Mouse (Mus musculus): ENCODE data around the gene Pds5b. TPM values are rescaled to one million over a fixed set of nuclear protein-coding genes. Genes with fewer than 3 reads are reported as not detected.
A peak's percentile ranks its signal among the peaks of the same experiment; 100 is the strongest.
"Not testable (repeated sequence)": the region's sequence is repeated elsewhere in the genome, so short reads cannot be mapped to it uniquely, and the experiment has no call there.

The Pds5b gene
- polyA plus RNA-seq (2014; fragmentation: Nextera tagmentation; extraction: Ambion mirVana), result 47.7 and 48.5 TPM in 2 replicates

DNA sequence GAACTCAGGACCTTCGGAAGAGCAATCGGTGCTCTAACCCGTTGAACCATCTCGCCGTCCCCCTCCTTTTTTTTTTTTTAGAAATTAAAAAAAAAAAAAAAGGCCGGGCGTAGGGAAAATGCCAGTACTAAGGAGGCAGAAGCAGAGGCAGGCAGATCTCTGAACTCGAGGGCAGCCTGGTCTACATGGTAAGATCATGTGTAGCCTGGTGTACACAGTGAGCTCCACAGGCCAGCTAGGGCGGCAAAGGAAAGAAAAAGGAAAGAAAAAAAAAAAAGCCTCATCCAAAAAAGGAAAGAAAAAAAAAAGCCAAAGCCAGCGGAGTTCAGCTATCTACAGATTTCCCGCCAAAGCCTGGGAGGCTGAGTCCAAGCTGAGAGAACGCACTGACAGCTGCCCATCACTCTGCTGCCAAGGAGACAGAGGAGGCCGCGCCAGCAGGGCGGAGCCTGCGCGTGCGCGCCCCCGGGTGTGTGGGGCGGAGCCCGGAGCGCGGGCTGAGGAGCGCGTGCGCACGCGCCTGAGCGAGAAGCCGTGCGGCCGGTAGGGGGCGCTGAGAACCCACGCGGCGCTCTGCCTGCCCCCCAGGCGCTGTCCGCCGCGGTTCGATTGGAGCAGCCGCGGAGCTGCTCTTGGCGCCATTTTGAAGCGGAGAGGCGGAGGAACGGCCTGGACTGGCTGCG, at the start of gene Pds5b:
Pds5b (plus strand) TSS at position 587 of the 683 bp plus-strand sequence.
- WGBS, result 13% methylated on average over 49 of the region's 49 CpGs
- DNase-seq (ENCODE audit: low spot score) (peak; percentile 98), ATAC-seq (ENCODE audit: insufficient read depth, low FRiP score, low TSS enrichment) (peak; percentile 96)

DNA sequence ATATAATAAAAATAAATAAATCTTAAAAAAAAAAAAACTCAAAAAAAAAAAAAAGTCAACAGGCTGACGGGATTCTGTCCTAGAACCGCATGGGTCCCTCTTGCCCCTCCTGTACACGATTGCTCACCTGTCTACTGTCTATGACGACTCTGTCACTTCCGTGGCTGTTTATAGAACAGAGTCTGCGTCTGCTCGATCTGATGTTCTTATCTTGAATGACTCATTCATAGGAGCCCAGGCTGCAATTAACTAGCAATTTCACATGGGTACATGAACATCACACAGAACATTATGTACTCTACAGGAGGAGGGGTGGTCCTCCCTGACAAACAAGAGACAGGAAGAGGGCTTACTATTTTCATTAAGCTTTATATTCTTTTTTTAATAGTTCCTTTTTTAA, 48.0 kb upstream of the Pds5b start:
- Histone ChIP-seq H3K4me1 (ENCODE audit: control insufficient read depth, insufficient read depth, low read length) (no peaks in the 10 kb centered on the region), H3K27me3 (ENCODE audit: control insufficient read depth, insufficient read depth, low read length) (no peaks in the 10 kb centered on the region), H3K36me3 (ENCODE audit: control insufficient read depth, insufficient read depth, low read length) (no peaks in the 10 kb centered on the region), H3K9me3 (ENCODE audit: control insufficient read depth, low read length) (no peaks in the 10 kb centered on the region), H3K4me2 (ENCODE audit: low read depth) (no peak overlapping the region), H3K9ac (ENCODE audit: low read length) (no peak overlapping the region), H3K27ac (ENCODE audit: low read depth, low read length) (no peak overlapping the region), H3K4me3 (ENCODE audit: low read depth, low read length) (no peak overlapping the region)
- DNase-seq (ENCODE audit: low spot score) (no peak), ATAC-seq (ENCODE audit: insufficient read depth, low FRiP score, low TSS enrichment) (no peak)
- WGBS, result 95% methylated on average over 7 of the region's 7 CpGs

More for the DNA sequence above, at the start of gene Pds5b:
- peak within 1 kb of the TSS; percentile 96 for H3K27ac ChIP-seq (ENCODE audit: low read depth, low read length)
- peak within 1 kb of the TSS; percentile 98 for H3K9ac ChIP-seq (ENCODE audit: low read length)
- H3K4me3 ChIP-seq (ENCODE audit: low read depth, low read length), result peak within 1 kb of the TSS; percentile 96
- H3K4me1 ChIP-seq (ENCODE audit: control insufficient read depth, insufficient read depth, low read length), result no peaks in the 10 kb centered on the region; the same call in 1 of the 2 replicates
- no peaks in the 10 kb centered on the region for H3K9me3 ChIP-seq (ENCODE audit: control insufficient read depth, low read length)
- H3K27me3 ChIP-seq (ENCODE audit: control insufficient read depth, insufficient read depth, low read length), result no peaks in the 10 kb centered on the region
- peak within 1 kb of the TSS; percentile 49 for H3K4me2 ChIP-seq (ENCODE audit: low read depth)
- no peaks in the 10 kb centered on the region for H3K36me3 ChIP-seq (ENCODE audit: control insufficient read depth, insufficient read depth, low read length)

DNA sequence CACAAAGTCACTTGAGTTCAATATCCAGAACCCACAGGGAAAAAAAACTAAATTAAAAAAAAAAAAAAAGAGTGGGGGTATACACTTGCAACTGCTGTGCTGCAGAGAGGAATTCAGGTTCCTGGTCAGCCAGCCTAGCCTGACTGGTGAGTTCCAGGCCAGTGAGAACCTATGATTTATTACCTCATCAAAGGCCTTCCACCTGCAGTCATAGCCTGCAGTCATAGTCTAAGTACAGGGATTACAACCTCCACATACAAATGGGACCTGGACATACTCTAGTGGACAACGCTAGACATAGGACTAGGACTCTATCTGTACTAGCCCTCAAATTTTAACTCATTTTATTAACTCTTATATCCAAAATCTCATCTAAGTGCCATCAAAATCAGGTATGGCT, 44.3 kb upstream of the Pds5b start:
- no peak overlapping the region for H3K4me3 ChIP-seq (ENCODE audit: low read depth, low read length)
- no peak overlapping the region for H3K4me2 ChIP-seq (ENCODE audit: low read depth)
- no peaks in the 10 kb centered on the region for H3K9me3 ChIP-seq (ENCODE audit: control insufficient read depth, low read length)
- H3K4me1 ChIP-seq (ENCODE audit: control insufficient read depth, insufficient read depth, low read length), result no peaks in the 10 kb centered on the region
- 90% methylated on average over 1 of the region's 1 CpGs for WGBS
- no peaks in the 10 kb centered on the region for H3K36me3 ChIP-seq (ENCODE audit: control insufficient read depth, insufficient read depth, low read length)
- H3K27ac ChIP-seq (ENCODE audit: low read depth, low read length), result no peak overlapping the region
- ATAC-seq (ENCODE audit: insufficient read depth, low FRiP score, low TSS enrichment) (no peak), DNase-seq (ENCODE audit: low spot score) (no peak)
- H3K9ac ChIP-seq (ENCODE audit: low read length), result no peak overlapping the region
- no peaks in the 10 kb centered on the region for H3K27me3 ChIP-seq (ENCODE audit: control insufficient read depth, insufficient read depth, low read length)

DNA sequence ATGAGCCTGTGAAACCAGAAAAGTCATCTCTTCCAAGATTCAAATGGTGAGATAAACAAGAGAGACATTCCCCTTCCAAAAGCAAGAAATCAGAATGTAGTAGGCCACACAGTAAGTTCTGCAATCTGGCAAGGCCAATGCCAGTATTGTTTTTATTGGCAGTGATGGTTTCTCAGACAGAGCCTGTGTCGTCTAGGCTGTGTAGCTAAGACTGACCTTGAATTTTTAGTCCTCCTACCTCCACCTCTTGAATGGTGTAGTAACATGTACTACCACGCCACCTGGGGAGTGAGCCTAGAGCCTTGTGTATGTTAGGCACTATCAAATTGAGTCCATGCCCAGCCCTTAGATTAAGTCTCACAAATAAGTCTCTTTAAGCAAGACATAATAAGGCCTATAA, 43.8 kb upstream of the Pds5b start:
- DNase-seq (ENCODE audit: low spot score) (no peak), ATAC-seq (ENCODE audit: insufficient read depth, low FRiP score, low TSS enrichment) (no peak)
- no peaks in the 10 kb centered on the region for H3K4me1 ChIP-seq (ENCODE audit: control insufficient read depth, insufficient read depth, low read length)
- WGBS, result 94% methylated on average over 2 of the region's 2 CpGs
- no peaks in the 10 kb centered on the region for H3K27me3 ChIP-seq (ENCODE audit: control insufficient read depth, insufficient read depth, low read length)
- no peak overlapping the region for H3K4me3 ChIP-seq (ENCODE audit: low read depth, low read length)
- H3K36me3 ChIP-seq (ENCODE audit: control insufficient read depth, insufficient read depth, low read length), result no peaks in the 10 kb centered on the region
- H3K9ac ChIP-seq (ENCODE audit: low read length), result no peak overlapping the region
- no peak overlapping the region for H3K27ac ChIP-seq (ENCODE audit: low read depth, low read length)
- no peaks in the 10 kb centered on the region for H3K9me3 ChIP-seq (ENCODE audit: control insufficient read depth, low read length)
- no peak overlapping the region for H3K4me2 ChIP-seq (ENCODE audit: low read depth)

DNA sequence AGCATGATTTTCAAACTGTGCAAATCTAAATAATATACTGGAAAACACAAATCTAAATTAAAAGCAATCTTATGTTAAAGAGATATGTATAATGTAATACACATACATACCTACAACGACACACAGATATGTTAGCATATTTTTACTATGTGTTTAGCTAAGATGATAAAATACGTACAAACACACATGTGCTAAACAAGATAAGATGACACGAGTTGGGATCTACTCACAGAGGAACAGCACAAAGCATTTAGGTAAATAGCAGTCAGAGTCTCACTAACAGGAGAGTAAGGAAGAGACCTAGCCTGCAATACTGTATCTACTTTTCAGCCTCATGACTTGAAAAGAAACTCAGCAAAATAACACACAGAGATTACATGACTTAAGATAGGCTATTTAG, 32.1 kb upstream of the Pds5b start:
- H3K36me3 ChIP-seq (ENCODE audit: control insufficient read depth, insufficient read depth, low read length), result peaks cover 2% of the 10 kb centered on the region
- H3K4me1 ChIP-seq (ENCODE audit: control insufficient read depth, insufficient read depth, low read length), result no peaks in the 10 kb centered on the region
- no peak for DNase-seq (ENCODE audit: low spot score)
- WGBS, result 92% methylated on average over 3 of the region's 3 CpGs
- no peak overlapping the region for H3K4me3 ChIP-seq (ENCODE audit: low read depth, low read length)
- no peak overlapping the region for H3K4me2 ChIP-seq (ENCODE audit: low read depth)
- H3K9ac ChIP-seq (ENCODE audit: low read length), result no peak overlapping the region
- H3K27me3 ChIP-seq (ENCODE audit: control insufficient read depth, insufficient read depth, low read length), result no peaks in the 10 kb centered on the region
- H3K27ac ChIP-seq (ENCODE audit: low read depth, low read length), result no peak overlapping the region
- H3K9me3 ChIP-seq (ENCODE audit: control insufficient read depth, low read length), result no peaks in the 10 kb centered on the region
- ATAC-seq (ENCODE audit: insufficient read depth, low FRiP score, low TSS enrichment), result no peak

DNA sequence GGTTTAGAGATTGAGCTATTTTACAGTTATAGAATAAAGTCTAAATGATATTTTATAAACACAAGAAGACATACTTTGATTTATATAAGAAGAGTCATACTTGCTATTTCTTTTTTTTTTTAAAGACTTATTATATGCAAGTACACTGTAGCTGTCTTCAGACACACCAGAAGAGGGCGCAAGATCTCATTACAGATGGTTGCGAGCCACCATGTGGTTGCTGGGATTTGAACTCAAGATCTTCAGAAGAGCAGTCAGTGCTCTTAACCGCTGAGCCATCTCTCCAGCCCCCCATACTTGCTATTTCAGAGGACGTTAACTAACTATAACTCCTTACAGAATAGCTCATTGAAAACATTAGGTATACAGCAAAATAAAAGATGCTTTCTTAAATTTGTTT, 30.1 kb upstream of the Pds5b start:
- H3K36me3 ChIP-seq (ENCODE audit: control insufficient read depth, insufficient read depth, low read length); H3K9me3 ChIP-seq (ENCODE audit: control insufficient read depth, low read length); DNase-seq (ENCODE audit: low spot score); H3K9ac ChIP-seq (ENCODE audit: low read length); H3K27me3 ChIP-seq (ENCODE audit: control insufficient read depth, insufficient read depth, low read length); H3K4me2 ChIP-seq (ENCODE audit: low read depth); H3K4me1 ChIP-seq (ENCODE audit: control insufficient read depth, insufficient read depth, low read length); H3K4me3 ChIP-seq (ENCODE audit: low read depth, low read length); ATAC-seq (ENCODE audit: insufficient read depth, low FRiP score, low TSS enrichment); H3K27ac ChIP-seq (ENCODE audit: low read depth, low read length): not testable (repeated sequence)
- 94% methylated on average over 4 of the region's 4 CpGs for WGBS

DNA sequence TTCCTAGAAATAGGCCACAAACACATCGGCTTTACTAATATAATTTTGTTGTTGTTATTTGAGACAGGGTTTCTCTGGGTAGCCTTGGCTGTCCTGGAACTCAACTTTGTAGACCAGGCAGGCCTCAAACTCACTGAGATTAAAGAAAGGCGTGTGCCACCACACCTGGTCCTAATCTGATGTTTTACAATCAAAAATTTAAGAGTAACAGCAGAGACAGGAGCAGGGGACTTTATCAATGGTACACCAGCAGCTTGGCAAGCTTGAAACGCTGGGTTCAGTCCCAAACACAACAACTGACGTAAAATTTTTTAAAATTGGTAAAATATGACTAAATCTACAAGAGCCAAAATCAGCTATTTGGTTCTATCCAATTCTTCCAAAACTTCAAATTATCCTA, 28.6 kb upstream of the Pds5b start:
- WGBS, result 94% methylated on average over 4 of the region's 4 CpGs
- DNase-seq (ENCODE audit: low spot score) (no peak), ATAC-seq (ENCODE audit: insufficient read depth, low FRiP score, low TSS enrichment) (no peak)
- Histone ChIP-seq H3K27me3 (ENCODE audit: control insufficient read depth, insufficient read depth, low read length) (no peaks in the 10 kb centered on the region), H3K27ac (ENCODE audit: low read depth, low read length) (no peak overlapping the region), H3K36me3 (ENCODE audit: control insufficient read depth, insufficient read depth, low read length) (peaks cover 2% of the 10 kb centered on the region), H3K9ac (ENCODE audit: low read length) (no peak overlapping the region), H3K4me2 (ENCODE audit: low read depth) (no peak overlapping the region), H3K4me1 (ENCODE audit: control insufficient read depth, insufficient read depth, low read length) (no peaks in the 10 kb centered on the region), H3K9me3 (ENCODE audit: control insufficient read depth, low read length) (no peaks in the 10 kb centered on the region), H3K4me3 (ENCODE audit: low read depth, low read length) (no peak overlapping the region)

DNA sequence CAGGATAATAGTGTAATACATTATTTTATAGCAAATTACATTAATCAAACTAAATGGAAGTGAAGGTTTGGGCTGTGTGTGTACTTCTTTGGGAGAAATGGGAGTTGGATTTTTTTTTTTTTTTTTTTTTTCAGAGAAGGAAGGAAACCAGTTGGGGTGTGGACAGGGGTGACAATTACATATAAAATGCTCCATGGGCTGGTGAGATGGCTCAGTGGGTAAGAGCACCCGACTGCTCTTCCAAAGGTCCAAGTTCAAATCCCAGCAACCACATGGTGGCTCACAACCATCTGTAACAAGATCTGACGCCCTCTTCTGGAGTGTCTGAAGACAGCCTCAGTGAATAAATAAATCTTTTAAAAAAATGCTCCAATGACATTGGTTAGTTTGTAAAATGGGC, 21.0 kb upstream of the Pds5b start:
- no peaks in the 10 kb centered on the region for H3K9me3 ChIP-seq (ENCODE audit: control insufficient read depth, low read length)
- DNase-seq (ENCODE audit: low spot score), result no peak
- H3K36me3 ChIP-seq (ENCODE audit: control insufficient read depth, insufficient read depth, low read length), result no peaks in the 10 kb centered on the region
- ATAC-seq (ENCODE audit: insufficient read depth, low FRiP score, low TSS enrichment), result no peak
- no peak overlapping the region for H3K27ac ChIP-seq (ENCODE audit: low read depth, low read length)
- no peak overlapping the region for H3K9ac ChIP-seq (ENCODE audit: low read length)
- WGBS, result 96% methylated on average over 2 of the region's 2 CpGs
- H3K27me3 ChIP-seq (ENCODE audit: control insufficient read depth, insufficient read depth, low read length), result no peaks in the 10 kb centered on the region
- no peak overlapping the region for H3K4me2 ChIP-seq (ENCODE audit: low read depth)
- H3K4me1 ChIP-seq (ENCODE audit: control insufficient read depth, insufficient read depth, low read length), result no peaks in the 10 kb centered on the region
- no peak overlapping the region for H3K4me3 ChIP-seq (ENCODE audit: low read depth, low read length)

DNA sequence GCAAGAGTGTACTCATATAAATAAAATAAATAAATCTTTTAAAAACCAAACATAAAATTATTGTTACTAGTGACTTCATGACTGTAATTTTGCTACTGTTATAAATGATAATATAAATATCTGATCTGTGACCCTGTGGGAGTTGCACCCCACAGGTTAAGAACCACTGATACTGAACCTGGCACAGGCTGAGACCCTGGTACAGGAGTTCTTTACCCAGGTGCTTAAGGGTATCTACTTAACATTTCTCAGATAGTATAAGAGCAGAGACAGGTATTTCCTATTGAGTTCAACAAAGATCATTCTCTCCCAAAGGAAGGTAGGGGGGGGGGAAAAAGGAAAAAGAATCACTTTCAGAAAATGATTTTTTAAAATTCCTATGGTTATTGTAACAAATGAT, 19.0 kb upstream of the Pds5b start:
- no peaks in the 10 kb centered on the region for H3K27me3 ChIP-seq (ENCODE audit: control insufficient read depth, insufficient read depth, low read length)
- peaks cover 5% of the 10 kb centered on the region; the same call in 1 of the 2 replicates for H3K4me1 ChIP-seq (ENCODE audit: control insufficient read depth, insufficient read depth, low read length)
- no peak overlapping the region for H3K9ac ChIP-seq (ENCODE audit: low read length)
- 0 out of 2 replicates have a peak, but pooled peaks cover under 1% of the 10 kb centered on the region for H3K36me3 ChIP-seq (ENCODE audit: control insufficient read depth, insufficient read depth, low read length)
- no peaks in the 10 kb centered on the region for H3K9me3 ChIP-seq (ENCODE audit: control insufficient read depth, low read length)
- ATAC-seq (ENCODE audit: insufficient read depth, low FRiP score, low TSS enrichment) (no peak), DNase-seq (ENCODE audit: low spot score) (no peak)
- H3K27ac ChIP-seq (ENCODE audit: low read depth, low read length), result no peak overlapping the region
- H3K4me3 ChIP-seq (ENCODE audit: low read depth, low read length), result no peak overlapping the region
- H3K4me2 ChIP-seq (ENCODE audit: low read depth), result no peak overlapping the region

All from neural tube, embryonic 11.5 days (tissue).